Mouse (Mus musculus) cerebellum, adult 11-12 months (tissue): ENCODE data around the gene Lbx1.

Source experiments
- DNase-seq: peaks from one replicate; pipeline ENCODE4 v3.0.0; 2022

Gene Lbx1

GRCm38 (mm10) chr19:45235766-45236362 lies at the start of gene Lbx1:
Gene Lbx1, minus strand, starts transcription at chr19:45235812.
- DNase-seq: no peak

- peak; percentile 59 for DNase-seq
These were observed 47.7 kb upstream of the Lbx1 start for GRCm38 (mm10) chr19:45283302-45283701.

DNA sequence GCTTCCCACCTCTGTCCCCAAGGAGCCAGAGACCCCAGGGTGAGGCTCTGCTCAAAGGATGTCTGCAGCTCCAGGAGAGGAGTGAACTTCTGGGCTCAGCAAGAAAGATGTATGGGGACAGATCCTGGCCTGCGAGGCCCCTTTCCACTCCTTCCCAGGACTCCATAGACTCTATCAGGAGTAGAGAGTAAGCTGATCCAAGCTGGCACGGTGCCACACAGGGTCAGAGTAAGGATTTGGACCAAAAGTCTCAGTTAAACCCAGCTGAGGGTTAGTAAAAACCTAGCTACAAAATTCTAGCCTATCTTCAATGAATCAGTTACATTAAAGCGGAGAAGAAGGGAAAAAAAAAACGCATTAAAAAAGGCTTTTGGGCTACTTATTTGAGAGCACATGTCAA lies 40.6 kb upstream of the Lbx1 start:
- DNase-seq: no peak

DNA sequence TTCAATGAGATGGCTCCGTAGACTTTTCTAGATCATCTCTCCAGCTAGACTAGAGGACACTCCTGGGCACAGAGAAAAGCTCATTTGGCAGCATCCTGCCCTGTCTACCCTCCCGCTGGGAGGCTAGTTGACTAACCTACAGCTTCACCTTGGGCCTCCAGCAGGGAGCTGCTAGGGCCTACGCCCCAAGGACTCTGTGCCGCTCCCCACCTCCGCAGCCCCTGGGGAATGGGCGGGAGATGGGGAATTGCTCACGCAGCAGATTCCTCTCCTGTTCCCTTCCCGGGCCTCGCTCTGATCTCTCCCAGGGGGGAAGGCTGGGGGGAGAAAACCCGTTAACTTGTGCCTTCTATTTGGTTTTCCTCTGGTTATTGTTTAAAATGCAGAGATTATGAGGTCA lies 36.4 kb upstream of the Lbx1 start:
- DNase-seq: no peak

- DNase-seq: no peak
These were observed 27.4 kb upstream of the Lbx1 start for GRCm38 (mm10) chr19:45262995-45263394.

DNA sequence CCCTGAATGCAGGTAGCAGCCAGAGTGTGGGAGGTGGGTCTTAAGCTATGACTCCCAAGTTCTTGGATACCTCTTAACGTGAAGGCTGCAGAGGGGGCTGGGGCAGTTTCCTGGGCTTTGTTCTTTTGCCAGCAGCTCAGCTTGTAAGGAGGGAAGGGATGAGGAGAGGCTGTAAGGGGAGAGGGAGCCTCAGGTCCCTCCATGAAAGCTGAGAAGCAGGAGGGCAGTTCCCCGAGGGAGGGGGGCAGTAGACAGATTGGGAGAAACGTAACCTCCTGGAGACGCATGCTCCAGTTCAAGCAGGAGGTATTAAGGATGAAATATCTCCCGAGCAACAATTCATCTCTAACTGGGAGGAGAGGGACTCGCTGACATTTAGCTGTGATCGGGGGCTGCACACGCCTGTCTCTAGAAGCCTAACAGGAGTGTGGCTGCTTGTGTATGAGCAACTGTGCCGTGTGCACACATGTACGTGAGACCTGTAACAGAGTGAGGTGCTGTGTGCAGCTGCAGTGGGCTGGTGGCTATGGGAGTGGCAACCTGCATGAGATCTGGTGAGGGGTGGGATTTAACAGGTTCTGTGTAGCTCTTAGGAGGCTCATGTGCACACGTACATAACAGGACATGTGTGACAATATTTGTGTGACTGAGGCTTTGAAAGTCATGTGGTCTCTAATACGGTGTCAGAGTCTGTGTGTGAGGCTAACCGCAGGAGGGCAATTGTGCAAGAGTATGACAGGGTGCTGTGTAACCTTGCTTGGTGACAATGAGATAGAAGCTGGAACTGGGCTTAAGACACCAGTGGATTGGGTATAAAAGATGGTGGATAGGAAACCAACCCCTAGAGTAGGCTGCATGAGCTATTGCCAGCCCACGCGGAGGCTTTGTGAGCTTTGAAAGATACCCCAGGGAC lies 22.1 kb upstream of the Lbx1 start:
- DNase-seq: no peak

GRCm38 (mm10) chr19:45254806-45255205 lies 19.2 kb upstream of the Lbx1 start:
- DNase-seq: no peak

GRCm38 (mm10) chr19:45252436-45252835 lies 16.8 kb upstream of the Lbx1 start:
- DNase-seq: no peak

DNA sequence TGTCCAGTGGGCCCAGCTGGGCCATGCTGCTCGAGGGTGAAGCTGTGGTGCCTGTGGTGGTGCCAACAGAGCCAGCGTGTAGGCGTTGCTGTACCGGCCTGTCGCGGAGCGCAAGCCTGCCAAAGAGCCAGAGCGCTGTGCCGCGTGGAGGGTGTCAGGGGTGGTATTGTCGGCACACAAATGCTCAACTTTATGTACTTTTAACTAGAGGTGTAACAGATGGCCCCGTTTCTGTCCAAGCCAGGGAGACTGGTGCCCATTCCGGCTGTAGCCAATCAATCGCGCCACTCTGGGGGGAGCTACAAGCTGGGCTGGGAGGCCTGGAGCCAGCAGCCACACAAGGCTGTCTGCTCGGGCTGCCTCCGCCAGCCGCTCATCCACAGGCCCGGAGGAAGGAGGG lies 13.1 kb upstream of the Lbx1 start:
- DNase-seq: no peak

DNA sequence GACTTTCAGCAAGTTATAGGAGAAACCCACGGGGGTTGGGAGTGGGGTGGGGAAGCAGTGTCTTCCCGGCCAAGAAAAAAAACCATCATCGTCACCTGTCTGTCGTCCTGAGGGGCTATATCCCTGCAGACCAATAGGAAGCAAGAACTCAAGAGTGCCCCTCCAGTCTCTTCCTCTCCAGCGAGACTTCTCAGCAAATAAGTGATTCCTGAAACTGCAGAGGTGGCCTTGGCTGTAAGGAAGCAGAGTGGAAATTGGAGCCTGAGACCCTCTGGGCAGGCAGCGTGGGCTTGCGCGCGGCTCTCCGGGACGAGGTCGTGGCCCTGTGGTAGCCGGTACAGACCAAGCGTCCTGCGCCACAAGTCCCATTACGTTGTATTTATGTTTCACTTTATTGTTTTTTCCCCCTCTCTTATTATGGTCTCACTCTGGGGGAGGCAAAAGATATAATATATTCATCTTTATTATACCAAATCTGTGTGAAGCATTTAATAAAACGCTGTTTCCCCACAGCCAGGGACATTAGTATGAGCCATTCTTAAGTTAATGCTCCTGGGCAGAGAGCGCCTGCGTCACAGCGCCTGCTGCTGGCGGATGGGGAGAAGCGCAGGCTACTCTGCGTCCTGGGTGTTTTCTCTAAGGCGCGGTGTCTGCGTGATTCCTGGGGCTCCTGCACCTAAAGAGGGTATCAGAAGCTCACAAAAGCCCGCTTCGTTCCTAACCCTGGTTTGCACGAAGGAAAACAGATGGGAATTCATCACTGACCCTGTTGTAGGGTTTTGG lies 8.5 kb upstream of the Lbx1 start:
- DNase-seq: no peak

GRCm38 (mm10) chr19:45243264-45243602 lies 7.6 kb upstream of the Lbx1 start:
- DNase-seq: no peak

- DNase-seq: no peak
These were observed 7.0 kb upstream of the Lbx1 start for GRCm38 (mm10) chr19:45242348-45243263.

- DNase-seq: no peak
These were observed 6.4 kb upstream of the Lbx1 start for GRCm38 (mm10) chr19:45242017-45242347.

GRCm38 (mm10) chr19:45240026-45240425 lies 4.4 kb upstream of the Lbx1 start:
- no peak for DNase-seq

GRCm38 (mm10) chr19:45239191-45239590 lies 3.6 kb upstream of the Lbx1 start:
- DNase-seq: no peak

DNA sequence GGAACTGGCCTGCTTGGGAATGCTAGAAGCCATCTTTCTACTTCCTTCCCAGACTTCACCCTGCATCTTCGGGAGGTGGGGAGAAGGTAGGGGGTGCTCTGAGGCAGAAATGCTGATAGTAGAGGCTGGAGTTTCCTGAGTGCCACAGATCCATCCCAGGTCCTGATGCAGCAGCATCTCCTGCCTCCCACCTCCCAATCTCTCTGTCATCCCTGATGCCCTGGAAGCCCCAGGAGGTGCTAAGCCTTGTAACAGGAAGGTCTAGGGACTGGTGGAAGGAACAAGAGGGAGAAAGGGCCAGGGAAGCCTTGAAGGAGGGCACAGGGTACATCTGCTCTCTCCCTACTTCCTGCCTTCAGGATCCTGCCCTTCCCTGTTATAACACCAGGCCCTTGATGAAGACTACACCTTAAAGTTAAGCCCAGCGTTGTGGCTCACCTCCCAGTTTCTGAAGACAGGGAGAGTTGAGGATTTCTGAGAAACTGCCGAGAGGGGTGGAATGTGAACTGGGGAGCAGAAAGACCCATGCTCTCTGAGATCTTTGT lies 2.1 kb upstream of the Lbx1 start:
- DNase-seq: no peak

DNA sequence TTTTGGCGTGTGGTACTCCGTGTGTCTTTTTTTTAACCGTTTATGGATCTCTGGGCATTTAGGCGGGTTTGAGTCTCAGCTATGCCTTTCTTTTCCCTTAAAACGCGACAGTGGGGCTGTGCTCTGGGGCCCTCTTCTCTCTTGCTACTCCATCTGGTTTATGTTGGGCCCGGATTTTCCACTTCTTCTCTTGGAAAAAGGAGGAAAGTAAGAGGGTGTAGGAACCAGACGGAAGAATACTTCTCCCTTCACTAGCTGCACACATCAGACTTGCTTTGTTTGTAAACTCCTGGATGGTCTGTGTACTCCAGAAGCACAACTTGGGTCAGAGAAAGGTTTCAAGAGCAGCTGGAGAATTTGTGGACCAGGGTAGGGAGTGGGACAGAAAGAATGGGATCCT lies 1.5 kb upstream of the Lbx1 start:
- DNase-seq: no peak

DNA sequence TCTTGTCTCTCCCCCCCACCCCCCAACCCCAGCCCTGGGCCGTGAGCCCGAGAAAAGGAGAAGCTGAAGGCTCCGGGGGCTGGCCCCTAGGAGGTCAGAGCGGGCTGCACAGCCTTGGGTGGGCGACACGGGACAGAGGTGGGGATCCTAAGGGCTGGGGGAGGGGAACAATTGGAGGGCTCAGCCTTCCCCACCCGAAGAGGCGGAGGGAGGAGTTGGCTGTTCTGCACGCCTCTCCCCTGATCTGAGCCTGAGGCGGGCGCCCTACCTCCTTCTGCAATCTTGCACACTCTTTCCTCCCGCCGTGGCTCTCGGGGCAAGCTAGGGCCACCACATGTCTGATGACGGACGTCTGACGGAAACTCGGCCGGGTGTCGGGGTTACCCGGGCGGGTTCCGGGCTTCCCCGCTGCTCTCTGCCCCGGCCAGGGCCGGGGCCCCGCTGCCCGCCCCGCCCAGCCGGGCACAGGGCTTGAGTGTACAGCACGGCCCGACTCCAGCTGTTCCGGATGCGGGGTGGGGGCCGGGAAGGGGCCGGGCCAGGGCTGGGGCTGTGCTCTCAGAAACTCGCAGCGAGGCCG lies 841 bp upstream of the Lbx1 start:
- no peak for DNase-seq

- no peak for DNase-seq
These were observed 276 bp downstream of the Lbx1 start for GRCm38 (mm10) chr19:45235331-45235741.

GRCm38 (mm10) chr19:45234771-45235231 lies 811 bp downstream of the Lbx1 start:
- DNase-seq: no peak

DNA sequence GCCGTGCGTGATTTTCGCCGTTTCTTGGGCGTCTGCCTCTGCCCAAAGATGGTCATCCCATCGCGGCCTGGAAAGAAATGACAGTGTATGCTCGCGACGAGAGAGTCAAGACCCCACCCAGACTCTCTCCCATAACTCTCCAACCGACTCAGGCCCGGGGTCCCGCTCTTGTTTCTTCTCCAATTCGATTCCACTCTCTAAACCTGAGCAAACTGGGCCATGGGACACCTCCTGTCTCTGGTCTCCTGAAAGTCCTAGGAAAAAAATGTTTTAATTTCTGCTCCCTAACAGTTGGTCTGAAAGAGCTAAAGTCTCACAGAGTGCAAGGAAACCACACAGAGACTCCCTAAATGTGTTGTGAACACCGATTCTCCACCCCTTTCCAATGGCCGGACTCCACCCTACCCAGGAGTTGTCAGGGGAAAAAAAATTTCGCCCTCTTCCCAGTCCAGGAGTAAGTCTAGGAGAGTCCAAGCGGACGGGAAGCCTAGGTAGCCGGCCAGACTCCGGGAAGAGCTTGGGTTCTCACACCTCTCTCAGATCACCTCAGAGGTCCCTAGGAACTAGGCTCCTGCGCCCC lies 1.3 kb downstream of the Lbx1 start:
- no peak for DNase-seq
